Mouse (Mus musculus): ENCODE results near the gene Odf3b. TPM values are rescaled to one million over a fixed set of nuclear protein-coding genes. Genes with fewer than 3 reads are reported as not detected.

Odf3b gene
- polyA plus RNA-seq, 1 experiment: 21.1 TPM

DNA sequence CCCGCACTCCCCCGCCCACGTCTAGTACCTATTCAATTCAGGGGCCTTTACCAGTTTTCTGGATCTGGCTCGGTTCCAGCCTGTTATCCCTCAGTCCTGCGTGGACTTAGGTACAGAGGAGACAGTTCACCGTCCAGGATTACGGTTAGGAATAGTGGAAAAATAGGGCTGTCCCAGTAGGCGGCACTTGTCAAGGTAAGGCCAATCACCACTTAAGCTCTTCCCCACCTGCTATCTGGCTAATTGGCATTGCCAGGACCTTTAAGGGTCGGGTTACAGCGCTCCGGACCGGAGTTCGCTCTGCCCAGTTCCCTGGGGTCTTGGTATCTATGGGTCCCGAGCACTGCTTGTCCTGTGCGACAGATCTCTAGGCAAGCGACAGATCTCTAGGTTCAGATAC is 2.1 kb downstream of the Odf3b start, which contains the start of gene Tymp:
Gene Tymp (minus strand): TSS at position 83 of the 400 bp plus-strand sequence.
- 44% methylated on average over 16 of the region's 16 CpGs for WGBS

DNA sequence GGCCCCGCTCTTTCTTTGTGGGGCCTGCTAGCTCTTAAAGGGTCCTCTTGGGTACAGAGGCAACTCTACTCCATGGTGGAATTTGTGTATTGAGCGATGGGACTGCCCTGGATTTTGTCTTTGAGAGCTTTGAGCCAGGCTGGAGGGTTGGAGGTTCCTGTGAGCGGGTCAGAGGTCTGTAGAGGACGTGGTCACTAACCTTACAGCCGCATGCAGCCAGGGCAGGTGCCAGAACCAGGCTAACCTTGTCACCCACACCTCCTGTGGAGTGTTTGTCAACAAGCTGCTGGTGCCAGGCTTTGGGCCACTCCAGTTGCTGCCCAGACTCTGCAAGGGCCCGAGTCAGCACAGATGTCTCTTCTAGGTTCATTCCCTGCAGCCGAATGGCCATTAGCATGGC is 3.0 kb downstream of the Odf3b start:
- WGBS: 87% methylated on average over 7 of the region's 7 CpGs
- no peak for DNase-seq (ENCODE audit: low read depth, low spot score)

More for the DNA sequence above, 2.1 kb downstream of the Odf3b start, which contains the start of gene Tymp:
- DNase-seq (ENCODE audit: low read depth, low spot score): no peak

DNA sequence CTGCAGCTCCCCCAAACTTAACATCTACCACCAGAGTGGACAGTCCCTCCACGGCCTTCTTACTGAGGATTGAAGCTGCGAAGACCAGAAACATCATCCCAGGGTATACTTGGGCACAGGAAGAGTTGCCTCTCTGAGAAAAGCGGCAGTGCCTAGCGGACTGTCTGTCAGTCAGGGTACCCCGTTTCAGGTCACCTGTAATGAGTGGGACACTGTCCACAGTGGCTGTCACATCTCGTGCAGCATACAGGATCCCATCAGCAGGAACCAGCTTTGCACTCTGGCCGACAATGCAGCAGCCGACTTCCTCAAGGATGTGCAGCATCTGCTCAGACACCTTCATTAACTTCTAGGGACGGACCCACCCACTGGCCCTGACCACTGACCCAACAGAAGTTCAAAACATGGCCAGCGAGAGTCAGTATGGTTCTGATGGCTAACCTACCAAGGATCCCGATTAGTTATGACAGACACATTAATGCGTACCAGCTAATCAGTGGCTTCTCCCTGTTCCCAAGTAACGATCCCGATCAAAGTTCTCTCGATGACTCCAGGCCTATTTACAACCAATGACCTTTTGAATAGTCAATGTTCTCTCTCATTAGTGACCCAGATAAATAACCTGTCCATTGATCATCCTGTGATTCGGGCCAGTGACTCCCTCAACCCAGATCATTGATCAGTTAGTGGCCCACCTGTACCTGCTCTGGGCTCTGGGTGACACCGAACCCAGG is 4.1 kb downstream of the Odf3b start:
- DNase-seq (ENCODE audit: low read depth, low spot score): no peak
- 92% methylated on average over 17 of the region's 17 CpGs for WGBS

DNA sequence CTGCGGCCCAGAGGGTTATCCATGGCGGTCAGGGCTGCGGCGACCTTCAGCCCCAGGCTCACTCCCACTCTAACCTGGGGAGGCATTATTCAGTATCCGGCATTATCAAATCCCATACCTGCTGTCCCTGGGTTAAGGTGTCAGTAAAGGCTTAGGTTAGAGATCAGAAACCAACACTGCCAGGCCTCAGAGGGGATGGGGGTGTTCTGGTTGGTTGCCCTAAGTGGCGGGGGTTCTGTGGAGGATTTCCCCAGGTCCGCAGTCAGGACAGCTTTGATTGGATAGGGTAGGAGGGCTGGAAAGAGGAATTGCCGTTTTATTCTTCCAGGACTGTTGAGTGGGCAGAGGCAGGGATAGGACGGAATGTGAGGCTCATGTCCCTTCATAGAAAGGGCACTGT is 4.7 kb downstream of the Odf3b start:
- DNase-seq (ENCODE audit: low read depth, low spot score): no peak
- 50% methylated on average over 9 of the region's 9 CpGs for WGBS

DNA sequence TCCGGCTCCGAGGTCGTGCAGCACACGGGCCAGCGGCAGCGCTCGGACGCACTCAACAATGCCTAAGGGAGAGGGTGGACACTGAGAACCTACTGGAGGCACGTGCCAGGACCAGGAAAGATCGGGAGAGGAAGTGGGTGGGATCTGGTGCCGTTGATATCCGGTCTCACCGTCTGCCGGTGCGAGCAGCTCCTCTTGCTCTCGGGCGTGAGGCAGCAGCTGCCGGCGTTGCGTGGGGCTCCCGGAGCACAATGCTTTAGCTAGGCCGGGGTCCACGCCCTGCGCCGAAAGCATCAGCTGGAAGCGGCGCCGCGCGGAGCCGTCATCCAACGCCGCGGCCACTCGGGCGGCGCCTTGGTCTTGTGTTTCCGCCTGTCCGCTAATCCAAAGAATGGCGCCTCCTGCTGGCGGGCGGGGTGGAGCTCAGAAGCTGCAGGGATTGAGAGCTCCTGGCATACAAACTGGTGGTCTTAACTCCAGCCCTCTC is 5.3 kb downstream of the Odf3b start, which contains the start of gene Sco2:
Gene Sco2 (minus strand): TSS at position 85 of the 487 bp plus-strand sequence.
- peak; percentile 65 for DNase-seq (ENCODE audit: low read depth, low spot score)
- WGBS: under 1% methylated on average over 42 of the region's 42 CpGs

DNA sequence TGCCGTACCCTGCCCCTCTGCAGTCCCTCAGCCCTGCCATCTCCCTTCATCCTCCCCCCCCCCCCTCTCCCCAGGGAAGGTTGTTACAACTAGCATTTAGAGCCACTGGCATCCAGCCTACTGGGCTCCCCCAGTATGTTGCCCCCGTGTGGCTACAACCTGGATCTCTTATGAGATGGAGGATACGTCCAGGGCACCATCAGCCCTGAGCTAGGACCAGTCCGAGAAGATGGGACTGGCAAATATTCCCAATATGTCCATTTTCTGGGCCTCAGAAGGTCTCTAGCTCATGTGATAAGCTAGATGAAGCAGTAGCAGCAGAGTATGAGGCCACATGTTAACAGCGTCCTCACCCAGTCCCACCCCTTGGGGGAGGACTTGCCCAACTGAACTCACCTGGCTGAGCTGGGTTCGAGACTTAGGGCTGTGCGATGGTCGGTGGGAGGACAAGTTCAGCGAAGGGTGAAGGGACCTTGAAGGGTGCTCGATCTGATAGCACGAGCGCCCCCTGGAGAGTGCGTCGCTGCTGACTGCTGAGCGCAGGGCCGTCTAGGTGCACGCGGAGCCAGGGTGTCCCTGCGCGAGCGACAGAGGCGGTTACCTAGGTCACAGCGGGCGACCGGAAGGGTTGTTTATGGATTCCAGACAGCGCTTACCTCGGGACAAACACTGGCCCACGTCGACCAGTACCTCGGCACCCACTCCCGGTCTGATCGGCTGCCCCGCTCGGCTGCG is 5.9 kb downstream of the Odf3b start:
- peak; percentile 61 for DNase-seq (ENCODE audit: low read depth, low spot score)
- 1% methylated on average over 35 of the region's 35 CpGs for WGBS

DNA sequence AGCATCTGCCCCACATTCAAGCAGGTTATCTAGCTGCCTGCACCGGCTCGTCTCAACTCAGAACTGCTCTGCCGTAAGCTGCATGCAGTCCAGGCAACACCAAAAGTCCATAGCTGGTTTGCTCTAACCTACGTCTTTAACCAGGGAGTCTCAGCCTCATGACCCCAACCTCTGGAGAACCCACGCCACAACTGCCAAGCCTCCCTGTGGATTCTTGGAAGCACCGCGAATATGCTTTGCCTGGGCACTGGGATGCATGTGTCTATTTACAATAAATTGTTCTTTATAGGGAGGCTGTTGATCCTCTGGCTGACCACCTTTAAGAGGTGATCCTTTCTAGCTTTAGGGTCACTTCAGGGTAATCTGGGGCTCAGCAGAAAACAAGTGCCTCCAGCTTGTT is 6.5 kb downstream of the Odf3b start:
- WGBS: 85% methylated on average over 7 of the region's 7 CpGs
- no peak for DNase-seq (ENCODE audit: low read depth, low spot score)

DNA sequence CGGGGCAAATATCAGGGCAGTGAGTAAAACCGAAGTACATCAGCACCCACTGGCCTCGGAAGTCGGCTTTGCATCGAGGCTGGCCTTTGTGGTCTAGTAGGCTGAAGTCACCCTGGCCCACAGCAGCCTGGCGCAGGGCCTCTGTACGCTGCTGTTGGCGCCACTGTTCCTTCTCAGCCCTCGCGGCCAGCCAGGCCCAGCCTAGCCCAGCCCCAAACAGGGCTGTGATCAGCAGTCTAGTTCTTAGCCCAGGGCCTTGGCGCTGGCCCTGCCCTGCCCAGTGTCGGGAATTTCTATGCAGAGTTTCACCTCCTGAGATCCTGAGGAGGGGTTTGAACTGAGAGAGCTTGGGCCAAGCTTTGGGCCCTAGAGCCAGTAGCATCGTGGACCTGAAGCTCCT is 7.0 kb downstream of the Odf3b start:
- DNase-seq (ENCODE audit: low read depth, low spot score): no peak
- 81% methylated on average over 13 of the region's 13 CpGs for WGBS

DNA sequence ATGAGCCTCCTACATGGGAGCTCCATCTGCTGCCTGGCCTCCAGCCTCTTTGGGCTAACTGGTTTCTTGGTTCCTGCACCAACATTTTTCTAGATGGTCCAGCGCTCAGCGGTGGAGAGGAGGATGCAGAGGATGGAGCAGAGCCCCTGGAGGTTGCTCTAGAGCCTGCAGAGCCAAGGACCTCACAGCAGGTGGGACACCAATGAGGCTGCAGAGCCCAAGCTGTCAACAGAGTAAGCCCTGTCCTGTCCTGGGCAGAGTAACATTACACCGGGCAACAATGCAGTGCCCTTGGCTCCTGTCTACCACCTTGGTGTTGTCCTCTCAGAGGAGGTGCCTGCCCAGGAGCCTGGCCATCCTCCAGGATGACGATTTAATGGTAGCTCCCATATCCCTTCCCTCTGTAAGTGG is 13.9 kb downstream of the Odf3b start:
- WGBS: 90% methylated on average over 4 of the region's 4 CpGs
- no peak for DNase-seq (ENCODE audit: low read depth, low spot score)

DNA sequence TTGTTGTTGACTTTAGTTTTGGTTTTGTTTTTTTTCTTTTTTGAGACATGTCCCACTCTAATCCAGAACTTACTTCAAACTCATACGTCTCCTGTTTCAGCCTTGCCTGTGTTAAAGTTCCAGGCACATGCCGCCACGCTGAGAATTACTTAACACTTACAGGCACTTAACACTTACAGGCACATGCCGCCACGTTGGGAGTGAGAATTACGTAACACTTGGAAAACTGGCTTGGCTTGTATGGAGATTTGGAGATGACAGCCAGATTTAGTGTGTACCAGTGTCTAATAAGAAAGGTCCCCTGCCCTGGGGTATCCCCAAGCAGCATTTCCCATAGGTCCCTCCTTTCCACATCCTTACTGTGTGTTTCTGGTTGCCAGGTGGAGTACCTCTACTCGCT is 16.0 kb downstream of the Odf3b start:
- DNase-seq (ENCODE audit: low read depth, low spot score): no peak
- 84% methylated on average over 7 of the region's 7 CpGs for WGBS

DNA sequence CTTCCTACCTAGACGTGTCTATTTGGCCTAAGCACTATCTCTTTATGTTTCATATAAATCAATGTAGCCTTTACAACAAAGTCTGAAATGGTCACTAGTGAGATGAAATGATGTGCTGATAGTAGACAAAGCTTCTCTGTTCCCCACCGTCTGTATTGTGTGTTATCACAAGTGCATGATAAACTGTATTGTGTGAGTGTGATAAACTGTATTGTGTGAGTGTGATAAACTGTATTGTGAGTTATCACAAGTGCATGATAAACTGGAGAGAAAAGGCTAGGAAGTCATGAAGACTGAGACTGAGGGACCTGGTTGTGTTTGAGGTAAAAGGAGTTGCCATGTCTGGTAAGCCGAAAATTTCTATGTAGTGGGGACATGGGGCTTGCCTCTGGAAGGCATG is 20.3 kb downstream of the Odf3b start:
- 65% methylated on average over 3 of the region's 3 CpGs for WGBS

DNA sequence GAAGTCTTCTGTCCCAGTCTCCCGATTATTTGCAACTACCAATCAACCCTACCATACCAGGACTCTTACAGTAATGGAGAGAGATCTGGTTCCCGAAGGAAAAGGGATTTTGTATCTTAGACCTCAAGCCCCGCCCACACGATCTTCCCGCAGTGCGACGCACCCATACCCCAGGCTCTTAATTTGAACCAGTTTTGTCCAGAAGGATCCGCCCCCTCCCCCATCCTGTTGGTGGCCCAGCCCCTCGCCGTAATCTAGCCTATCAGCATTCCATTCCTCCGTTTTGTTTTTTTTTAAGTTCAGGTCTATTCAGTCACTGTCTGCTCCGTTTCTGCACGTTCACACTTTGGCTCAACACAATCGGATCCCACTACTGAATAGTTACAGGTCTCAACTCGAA is 22.7 kb downstream of the Odf3b start:
- peak; percentile 42 for DNase-seq (ENCODE audit: low read depth, low spot score)
- under 1% methylated on average over 15 of the region's 15 CpGs for WGBS

More for the DNA sequence above, 20.3 kb downstream of the Odf3b start:
- DNase-seq (ENCODE audit: low read depth, low spot score): no peak

DNA sequence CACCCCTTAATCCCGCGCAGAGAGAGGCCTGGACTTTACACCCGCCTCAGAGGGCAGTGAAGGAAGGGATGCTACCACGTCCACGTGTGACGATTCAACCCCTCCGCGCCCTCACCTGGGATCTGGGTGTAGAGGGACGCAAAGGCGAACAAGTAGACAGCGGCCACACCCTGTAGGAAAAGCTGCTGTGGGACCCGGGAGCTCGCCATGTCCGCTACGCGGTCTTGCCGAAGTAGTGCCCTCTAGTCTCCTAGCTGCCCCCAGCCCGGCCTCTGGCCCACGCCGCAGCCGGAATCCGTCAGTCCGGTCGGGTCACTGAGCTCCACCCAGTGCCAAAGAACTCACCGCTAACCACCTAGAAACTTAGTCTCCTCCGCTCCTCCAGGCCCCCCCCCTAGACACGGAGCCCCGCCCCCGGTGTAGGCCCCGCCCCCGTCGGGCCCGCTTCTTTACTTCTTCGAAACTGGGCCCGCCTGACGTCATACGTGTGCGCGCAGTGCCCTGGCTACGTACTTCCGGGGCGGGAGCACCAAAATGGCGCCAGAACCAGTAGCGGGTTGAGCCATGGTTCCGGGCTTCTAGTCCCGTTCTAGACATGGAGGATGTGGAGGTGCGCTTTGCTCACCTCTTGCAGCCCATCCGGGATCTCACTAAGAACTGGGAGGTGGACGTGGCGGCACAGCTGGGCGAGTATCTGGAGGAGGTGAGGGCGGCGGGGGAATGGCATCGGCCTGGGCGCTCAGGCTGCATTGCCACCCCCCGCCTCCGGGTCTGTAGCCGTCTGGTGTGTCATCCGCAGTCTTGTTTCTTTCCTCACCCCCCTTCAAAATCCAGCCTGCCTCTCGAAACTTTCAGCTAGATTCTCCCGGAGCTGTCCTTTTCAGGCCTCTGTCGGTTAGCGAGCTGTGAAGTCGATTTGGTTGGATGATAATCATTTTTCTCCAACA is 23.6 kb downstream of the Odf3b start, which contains the start of the genes Lmf2 and Ncaph2:
Gene Lmf2 (minus strand): TSS at position 419 of the 947 bp plus-strand sequence.
Gene Ncaph2 (plus strand): TSS at position 479 of the 947 bp plus-strand sequence.
- peak; percentile 82 for DNase-seq (ENCODE audit: low read depth, low spot score)
- WGBS: under 1% methylated on average over 64 of the region's 64 CpGs

DNA sequence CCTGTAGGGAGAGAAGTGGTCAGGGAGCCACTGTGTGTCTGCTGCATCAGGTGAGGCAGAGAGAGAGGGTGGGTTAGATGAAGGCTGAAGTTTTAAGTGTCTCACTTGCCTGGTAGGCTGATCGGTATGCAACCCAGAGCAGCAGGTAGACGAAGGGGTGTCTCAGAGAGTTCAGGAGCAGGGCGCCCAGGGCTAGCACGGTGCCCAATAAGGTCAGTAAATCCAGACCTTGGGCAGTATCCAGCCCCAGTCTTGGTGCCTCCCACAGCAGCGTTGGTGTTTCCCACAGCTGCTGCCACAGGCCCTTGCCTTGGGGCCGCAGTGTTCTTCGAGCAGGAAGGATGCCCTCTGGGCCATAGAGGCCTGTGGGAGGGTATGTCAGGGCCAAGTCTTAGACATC is 24.6 kb downstream of the Odf3b start:
- 62% methylated on average over 7 of the region's 7 CpGs for WGBS
- DNase-seq (ENCODE audit: low read depth, low spot score): no peak

DNA sequence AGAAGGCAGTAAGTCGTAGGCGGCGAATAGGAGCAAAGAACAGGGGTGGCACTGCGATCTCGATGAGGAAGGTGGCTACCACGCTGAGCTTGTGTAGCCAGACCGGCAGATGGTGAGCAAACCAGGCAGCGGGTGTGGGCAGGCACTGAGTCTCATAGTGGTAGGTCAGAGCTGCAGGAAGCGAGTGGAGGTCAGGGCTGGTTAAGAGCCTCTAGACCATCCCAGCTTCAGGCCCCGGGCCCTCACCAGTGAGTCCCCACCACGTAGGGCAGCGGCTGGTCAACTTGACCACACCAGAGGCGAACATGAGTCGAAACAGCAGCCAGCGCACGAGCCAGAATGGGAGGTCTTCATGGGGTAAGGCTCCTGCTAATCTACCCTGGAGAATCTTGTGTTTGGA is 25.2 kb downstream of the Odf3b start:
- DNase-seq (ENCODE audit: low read depth, low spot score): no peak
- 95% methylated on average over 16 of the region's 16 CpGs for WGBS

DNA sequence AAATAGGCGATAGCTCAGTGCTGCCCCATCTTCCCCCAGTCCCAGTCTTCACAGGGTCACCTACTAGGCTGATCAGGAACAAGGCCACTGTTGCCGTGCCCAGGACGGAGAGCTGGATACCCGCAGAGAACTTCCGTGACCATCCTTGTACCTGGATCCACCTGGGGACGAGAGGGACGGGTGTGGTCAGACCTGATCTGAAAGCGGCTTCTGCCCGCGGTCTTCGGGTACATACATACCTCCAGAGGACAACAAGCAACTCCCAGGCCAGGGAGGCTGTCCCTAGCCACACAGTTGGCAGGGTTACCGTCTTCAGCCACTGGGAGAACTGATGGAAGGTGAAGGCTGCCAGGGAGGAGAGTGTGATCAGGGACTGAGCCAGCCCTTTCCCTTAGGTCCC is 26.3 kb downstream of the Odf3b start:
- WGBS: 96% methylated on average over 12 of the region's 12 CpGs
- no peak for DNase-seq (ENCODE audit: low read depth, low spot score)

DNA sequence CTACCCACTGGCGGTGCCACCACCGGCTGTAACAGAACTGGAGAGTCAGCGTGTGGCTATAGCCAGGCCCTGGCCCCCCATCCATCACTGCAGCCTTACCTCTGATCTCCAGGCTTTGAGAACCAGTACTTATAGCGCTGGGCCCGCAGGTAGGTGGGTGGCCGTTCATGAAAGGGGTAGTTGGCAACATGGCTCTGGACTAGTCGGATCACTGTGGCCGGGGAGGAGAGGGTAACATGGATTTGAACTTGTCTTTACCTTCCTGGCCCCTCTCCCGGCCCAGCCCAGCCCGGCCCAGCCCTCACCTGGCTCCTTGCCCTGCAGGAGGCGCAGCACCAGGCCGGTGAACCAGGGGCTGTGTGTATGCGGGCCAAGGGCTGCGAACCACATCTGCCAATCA is 27.0 kb downstream of the Odf3b start:
- 88% methylated on average over 14 of the region's 14 CpGs for WGBS
- no peak for DNase-seq (ENCODE audit: low read depth, low spot score)

DNA sequence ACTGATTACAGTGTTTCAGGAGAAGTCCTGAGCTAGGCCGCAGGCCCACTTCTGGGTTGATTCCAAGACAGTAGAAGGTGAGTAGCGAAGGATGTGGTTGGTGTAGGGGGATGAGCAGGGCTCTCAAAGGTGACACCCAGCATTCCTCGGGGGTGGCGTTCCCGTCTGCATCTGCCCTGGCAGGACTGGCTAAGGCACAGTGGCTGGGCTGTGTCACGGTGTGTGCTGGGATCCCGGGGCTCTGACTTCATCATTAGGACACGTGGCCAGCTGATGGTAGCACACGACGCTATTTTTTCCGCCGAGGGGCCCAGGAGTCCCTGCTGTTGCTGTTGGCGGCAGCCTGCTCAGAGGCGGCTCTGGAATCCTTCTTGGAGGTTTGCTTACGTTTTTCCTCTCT is 27.8 kb downstream of the Odf3b start:
- 89% methylated on average over 15 of the region's 15 CpGs for WGBS

DNA sequence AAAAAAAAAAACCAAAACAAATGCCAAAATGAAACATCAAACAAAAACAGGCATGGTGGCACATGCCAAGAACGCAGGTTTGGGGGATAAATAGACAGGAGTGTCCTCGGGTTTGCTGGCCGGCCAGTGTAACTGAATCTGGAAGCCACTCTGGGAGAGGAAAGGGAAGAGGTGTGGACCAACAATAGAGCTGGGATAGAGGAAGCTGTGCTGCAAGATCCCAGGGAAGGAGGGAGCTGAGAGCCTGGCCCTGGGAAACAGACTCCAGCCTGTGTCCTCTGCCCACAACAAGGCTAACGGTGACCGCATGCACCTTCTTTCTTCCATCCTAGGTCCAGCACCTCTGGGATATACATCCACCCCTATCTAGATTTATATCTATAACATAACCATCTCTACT is 28.6 kb downstream of the Odf3b start:
- 85% methylated on average over 5 of the region's 5 CpGs for WGBS
- no peak for DNase-seq (ENCODE audit: low read depth, low spot score)

More for the DNA sequence above, 27.8 kb downstream of the Odf3b start:
- DNase-seq (ENCODE audit: low read depth, low spot score): no peak

DNA sequence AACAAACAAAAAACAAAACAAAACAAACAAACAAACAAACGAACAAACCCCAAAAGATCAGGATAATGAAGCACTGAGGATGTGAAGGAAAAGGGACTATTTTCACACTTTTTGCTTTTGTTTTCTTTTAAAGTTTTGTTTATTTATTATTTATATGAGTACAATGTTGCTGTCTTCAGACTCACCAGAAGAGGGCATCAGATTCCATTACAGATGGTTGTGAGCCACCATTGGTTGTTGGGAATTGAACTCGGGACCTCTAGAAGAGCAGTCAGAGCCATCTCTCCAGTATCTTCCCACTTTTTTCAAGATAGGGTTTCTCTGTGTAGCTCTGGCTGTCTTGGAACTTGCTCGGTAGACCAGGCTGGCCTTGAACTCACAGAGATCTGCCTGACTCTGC is 35.8 kb downstream of the Odf3b start:
- no peak for DNase-seq (ENCODE audit: low read depth, low spot score)
- WGBS: 74% methylated on average over 3 of the region's 3 CpGs
